Mouse (Mus musculus): ENCODE measurements around the gene Rdh13.
"Not testable (repeated sequence)": the region's sequence is repeated elsewhere in the genome, so short reads cannot be mapped to it uniquely, and the experiment has no call there.

Rdh13 gene

DNA sequence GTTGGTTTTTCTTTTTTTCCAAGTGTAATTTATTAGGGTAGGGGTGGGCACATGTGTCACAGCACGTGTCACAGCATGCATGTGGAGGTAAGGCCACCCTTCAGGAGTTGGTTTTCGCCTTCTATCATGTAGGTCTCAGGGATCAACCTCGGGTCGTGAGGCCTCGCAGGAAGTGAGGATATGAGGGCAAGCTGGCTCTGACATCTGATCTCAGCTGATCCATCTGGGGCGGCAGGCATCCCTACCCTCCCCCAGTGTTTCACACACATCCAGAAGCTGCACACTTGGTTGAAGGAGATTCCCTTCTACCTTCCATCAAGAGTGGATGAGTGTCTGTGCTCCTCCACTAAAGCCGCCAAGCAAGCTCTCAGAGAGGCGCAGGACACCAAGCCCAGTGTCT, 13.4 kb downstream of the Rdh13 start:
- DNase-seq (ENCODE audit: low read depth), result no peak

DNA sequence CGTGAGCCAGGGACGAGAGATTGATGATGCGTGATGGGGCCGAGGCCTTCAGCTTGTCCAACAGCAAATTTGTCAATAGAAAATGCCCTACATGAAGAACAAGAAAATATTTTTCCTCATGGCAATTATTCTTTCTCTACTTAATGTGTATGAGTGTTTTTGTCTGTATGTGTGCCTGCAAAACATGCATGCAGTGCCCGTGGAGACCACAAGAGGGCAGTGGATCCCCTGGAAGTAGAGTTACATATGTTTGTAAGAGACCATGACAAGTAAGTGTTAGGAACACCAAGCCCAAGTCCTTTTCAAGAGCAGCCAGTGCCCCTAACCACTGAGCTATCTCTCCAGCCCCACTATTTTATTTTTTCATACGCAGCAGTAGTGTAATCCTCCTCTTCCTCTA, 13.9 kb downstream of the Rdh13 start:
- peak; percentile 78 for DNase-seq (ENCODE audit: low read depth)

DNA sequence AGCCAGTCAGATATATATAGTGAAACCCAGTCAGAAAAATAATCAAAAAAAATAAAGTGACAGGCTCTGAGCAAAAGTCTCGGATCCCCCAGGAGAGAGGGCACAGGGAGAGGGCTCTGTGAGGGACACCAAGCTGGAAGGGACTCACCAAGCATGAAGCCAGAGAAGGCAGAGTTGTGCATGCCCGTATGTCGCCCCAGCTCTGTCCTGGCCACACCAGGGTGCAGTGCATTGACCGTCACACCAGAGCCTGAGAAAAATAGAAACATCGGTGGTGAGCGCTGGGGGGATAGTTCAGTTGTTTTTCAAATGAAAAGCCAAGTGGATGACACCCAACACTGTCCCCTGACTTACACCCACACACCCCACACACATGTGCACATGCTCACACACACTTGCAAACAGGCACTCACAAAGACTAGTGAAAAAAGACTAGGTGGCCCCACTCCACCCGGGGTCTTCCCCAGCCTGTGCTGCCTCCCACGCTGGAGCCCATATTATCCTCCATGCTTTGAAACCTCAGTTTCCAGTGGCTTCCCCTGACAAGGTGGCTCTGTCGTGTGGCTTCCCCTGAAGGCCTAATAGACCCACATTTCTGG, 15.1 kb downstream of the Rdh13 start:
- no peak for DNase-seq (ENCODE audit: low read depth)

DNA sequence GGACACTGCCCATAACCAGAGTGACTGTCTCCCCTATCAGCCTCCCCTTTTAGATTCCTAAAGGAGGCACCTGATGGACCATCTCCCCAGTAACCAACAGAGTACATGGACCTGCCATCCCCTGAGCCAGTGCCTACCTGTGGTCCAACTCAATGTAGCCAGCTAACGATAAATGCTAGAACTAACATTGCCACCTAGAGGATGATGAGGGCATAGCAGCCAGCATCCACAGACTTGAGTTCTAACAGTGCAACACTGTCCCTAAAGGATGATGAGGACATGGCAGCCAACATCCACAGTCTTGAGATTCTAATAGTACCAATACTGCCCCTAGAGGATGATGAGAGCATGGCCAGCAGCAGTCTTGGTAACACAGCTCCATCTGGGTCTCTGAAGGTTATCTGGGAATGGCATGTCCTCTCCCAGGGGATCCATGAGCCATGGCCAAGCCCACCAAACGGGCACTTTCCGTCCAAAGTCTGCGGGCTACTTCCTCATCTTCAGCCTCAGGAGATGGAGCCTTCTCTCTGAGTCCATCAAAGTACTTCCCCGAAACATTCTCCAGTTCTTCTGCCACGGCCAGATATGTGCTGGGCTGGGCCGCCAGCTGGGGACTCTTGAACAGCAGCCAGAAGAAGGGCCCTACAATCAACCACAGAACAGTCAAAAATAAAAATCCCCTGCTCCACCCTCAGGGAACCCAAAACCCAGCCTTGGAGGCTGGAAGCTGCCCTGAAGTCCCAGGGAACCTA, 18.1 kb downstream of the Rdh13 start:
- peak; percentile 93 for DNase-seq (ENCODE audit: low read depth)

DNA sequence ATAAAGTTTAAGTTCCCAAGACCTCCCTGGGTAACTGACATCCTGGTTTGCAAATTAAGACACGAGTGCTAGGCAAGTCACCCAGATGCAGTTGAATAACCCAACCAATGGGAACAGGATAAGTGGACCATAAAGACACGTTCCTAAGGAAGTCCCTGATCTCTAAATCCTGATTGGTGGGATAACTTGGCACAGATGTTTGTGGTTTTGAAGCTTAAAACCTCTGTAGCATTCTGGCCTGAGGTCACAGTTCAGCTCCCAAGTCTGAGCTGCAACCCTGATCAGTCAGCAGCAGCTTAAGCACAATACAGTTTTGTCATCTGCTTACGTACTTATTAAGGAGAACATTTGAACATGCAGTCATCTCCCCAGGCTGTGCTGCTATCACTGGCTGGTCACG, 25.2 kb downstream of the Rdh13 start:
- no peak for DNase-seq (ENCODE audit: low read depth)

DNA sequence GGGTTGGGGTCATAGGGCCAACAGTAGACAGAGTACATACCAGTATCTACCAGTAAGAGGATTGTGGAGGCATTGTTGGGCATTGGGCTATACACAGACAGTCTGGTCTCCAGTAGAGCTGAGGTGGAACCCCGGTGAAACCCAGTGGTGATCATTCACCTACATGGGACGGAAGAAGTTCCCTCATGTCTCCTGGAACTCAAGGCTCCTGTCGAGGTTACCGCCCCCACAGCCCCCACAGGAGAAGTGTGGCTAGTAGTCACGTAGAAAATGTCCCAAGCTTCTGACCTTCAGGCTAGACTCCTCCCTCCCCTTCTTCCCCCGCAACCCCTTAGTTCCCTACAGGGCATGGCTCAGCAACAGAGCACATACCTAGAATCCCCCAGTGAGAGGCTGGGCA, 25.8 kb downstream of the Rdh13 start:
- DNase-seq (ENCODE audit: low read depth), result no peak

DNA sequence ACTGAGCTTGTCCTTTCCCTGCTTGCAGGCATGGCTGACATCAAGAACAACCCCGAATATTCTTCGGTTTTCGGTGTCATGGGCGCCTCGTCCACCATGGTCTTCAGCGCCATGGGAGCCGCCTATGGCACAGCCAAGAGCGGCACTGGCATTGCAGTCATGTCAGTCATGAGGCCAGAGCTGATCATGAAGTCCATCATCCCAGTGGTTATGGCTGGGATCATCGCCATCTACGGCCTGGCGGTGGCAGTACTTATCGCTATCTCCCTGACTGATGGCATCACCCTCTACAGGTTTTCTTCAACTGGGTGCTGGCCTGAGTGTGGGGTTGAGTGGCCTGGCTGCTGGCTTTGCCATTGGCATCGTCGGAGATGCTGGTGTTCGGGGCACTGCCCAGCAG, 33.0 kb downstream of the Rdh13 start:
- not testable (repeated sequence) for DNase-seq (ENCODE audit: low read depth)

DNA sequence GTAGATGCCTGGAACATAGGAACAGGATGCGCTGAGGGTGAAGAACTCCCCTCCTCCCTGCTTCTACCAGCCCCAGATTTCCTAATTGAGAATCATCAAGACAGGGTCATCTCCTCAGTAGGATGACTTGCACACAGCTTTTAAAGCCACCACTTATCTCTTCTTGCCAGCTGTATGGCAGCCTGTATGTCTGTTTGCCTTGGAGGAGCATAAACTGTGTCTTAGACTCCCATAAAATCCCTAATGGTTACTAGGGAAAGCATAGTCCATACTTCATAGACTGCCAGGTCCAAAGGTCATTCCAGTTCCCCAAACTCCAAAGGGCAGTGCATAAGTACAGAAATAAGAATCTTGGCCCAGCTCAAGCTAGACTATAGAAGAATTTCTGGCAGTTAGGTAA, 47.7 kb downstream of the Rdh13 start, which contains the start of gene Gp6:
TSS of gene Gp6 (minus strand) at position 15 of the 400 bp plus-strand sequence.
- DNase-seq (ENCODE audit: low read depth), result no peak

Data from NIH3T3 (cell line).